Mouse (Mus musculus): ENCODE data around the gene Slc1a5.

Gene Slc1a5

DNA sequence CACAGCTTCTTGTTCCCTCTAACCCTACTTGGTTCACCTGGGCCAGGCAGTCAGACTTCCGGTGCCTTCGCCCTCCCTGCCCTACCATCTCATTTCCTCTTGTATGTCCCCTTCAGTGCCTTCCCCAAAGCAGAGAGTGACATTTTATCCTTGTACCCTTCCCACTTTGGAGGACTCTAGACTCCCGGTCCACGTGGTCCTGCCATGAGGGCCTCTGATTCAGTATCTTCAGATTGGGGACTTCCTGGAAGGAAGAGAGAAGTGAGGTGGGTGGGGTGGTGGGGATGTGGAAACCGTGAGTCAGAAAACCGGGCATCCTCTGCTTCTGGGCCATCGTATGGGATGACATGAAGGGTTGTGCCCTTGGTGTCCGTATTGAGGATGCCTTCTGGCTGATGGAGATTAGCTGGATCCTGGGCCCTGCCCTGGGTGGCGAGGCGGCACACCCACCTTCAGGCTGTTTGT lies 2.1 kb downstream of the Slc1a5 start:
- DNase-seq, result peak; percentile 95

DNA sequence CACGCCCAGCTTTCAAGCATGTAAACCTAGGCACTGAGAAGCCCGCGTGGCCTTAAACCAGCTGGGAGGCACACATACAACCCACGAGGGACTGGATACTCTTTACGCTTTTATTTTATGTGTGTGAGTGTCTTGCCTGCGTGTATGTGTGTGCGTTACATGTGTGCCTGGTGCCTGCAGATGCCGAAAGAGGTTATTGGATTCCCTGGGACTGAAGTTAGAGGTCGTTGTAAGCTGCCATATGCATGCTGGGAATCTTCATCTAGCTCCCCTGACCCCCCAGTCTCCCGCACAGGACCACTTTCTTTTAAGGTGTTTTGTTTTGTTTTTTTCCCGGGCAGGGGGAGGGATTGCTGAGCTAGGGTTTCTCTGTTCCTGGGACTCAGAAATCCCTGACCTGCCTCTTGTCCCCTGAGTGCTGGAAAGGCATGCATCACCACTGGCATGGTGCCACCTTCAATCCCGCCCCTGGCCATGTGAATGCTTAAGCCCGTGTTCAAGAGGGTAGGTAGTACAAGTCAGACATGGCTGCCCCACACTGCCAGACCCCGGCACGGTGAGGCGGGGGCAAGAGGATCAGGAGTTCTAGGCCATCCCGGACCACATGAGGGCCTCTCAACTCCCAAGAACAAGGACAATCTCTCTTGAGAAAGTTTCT lies 2.7 kb downstream of the Slc1a5 start:
- peak; percentile 96 for DNase-seq

- DNase-seq, result peak; percentile 94
Observed at GRCm38 (mm10) chr7:16784498-16784976, 3.4 kb downstream of the Slc1a5 start.

GRCm38 (mm10) chr7:16785541-16786083 lies 4.5 kb downstream of the Slc1a5 start:
- peak; percentile 93 for DNase-seq

- no peak for DNase-seq
Observed at GRCm38 (mm10) chr7:16792316-16792715, 11.2 kb downstream of the Slc1a5 start.

GRCm38 (mm10) chr7:16793010-16793725 lies 12.0 kb downstream of the Slc1a5 start:
- DNase-seq, result no peak

DNA sequence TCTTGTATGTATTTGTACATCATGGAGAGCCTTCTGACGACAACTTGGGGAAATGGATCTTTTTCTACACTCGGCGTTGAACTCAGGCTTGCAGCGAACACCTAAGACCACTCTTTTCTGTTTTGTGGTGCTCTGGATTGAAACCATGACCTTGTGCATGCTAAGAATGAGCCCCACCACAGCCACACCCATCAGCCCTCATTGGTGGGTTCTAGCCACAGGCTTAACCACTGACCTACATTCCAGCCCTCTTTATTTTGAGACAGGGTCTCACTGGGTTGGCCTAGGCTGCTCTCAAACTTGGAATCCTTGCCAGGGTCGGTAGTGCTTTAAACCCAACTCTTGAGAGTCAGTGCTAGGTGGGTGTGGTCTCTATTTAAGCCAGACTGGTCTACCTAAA lies 13.7 kb downstream of the Slc1a5 start:
- DNase-seq, result no peak

GRCm38 (mm10) chr7:16804409-16805028 lies 23.4 kb downstream of the Slc1a5 start:
- no peak for DNase-seq

GRCm38 (mm10) chr7:16807936-16808335 lies 26.8 kb downstream of the Slc1a5 start:
- DNase-seq, result no peak

GRCm38 (mm10) chr7:16808647-16809046 lies 27.5 kb downstream of the Slc1a5 start:
- DNase-seq, result peak; percentile 96

DNA sequence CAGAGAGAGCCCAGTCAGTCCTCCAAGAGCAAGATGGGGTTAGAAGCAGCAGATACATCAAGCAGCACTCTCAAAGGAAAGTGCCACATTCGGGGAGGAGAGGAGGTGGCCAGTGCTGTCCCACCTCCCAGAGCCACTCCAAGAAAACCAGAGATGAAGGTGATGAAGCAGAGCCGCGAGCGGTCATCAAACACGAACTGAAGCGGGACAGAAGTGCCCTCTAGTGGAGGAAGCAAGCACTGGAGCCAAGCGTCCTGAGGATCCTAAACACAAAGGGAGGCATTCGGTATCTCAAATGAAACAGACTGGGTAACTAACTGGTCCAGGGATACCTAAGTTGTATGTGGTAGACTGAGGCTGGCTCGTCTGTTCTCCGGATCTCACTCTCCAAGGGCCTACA lies 28.6 kb downstream of the Slc1a5 start:
- DNase-seq, result peak; percentile 95

GRCm38 (mm10) chr7:16810399-16810919 lies 29.3 kb downstream of the Slc1a5 start:
- DNase-seq, result peak; percentile 91

GRCm38 (mm10) chr7:16810920-16811648 lies 29.9 kb downstream of the Slc1a5 start:
- DNase-seq, result peak; percentile 92

DNA sequence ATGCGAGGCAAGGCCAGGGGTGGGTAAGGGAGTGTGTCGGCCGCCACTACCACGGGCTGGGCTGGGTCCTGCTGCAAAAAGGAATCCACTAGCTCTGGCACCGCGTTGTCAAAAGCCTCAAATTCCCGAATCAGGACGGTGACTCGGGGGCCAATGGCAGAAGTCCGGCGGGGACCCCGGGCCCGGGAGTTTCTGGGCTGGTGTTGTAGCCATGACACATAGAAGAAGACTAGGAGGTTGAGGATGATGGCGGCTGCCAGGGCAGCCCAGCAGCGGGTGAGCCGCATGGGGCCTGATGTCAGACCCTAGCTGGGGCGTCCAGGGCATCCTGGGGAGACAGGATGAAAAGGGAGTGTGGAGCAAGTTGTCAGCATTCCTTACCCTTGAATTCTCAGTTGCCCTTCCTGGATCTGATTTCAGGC lies 30.5 kb downstream of the Slc1a5 start:
- peak; percentile 94 for DNase-seq

- no peak for DNase-seq
Observed at GRCm38 (mm10) chr7:16812505-16812904, 31.4 kb downstream of the Slc1a5 start.

DNA sequence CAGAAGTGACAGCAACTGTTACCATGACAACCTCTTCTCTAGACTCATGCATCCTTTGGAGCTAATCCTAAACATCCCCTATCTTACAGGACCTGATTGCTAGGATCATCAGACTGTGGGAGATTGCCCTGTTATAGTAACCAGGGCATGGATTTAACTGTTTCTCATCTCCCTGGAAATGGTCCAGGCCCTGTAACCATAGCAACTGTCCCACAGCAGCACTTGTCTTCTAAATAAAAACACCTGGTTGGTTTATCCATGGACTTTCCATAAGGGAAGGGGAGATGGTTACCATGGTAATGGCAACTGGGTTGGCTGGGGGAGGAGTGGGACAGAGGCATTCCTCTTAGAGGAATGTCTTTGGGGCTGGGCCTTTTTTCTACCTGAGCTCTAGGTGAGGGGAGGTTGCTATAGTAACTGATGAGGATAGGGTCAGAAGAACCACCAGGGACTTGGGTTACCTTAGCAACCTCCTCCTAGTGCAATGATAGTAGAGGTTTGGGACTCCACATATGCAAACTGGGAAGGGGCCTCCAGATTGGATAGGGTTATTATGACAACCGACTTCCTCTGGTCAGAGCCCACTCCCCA lies 34.3 kb downstream of the Slc1a5 start, which contains the start of gene Strn4:
TSS of gene Strn4 (plus strand) at position 539 of the 591 bp plus-strand sequence.
- no peak for DNase-seq

DNA sequence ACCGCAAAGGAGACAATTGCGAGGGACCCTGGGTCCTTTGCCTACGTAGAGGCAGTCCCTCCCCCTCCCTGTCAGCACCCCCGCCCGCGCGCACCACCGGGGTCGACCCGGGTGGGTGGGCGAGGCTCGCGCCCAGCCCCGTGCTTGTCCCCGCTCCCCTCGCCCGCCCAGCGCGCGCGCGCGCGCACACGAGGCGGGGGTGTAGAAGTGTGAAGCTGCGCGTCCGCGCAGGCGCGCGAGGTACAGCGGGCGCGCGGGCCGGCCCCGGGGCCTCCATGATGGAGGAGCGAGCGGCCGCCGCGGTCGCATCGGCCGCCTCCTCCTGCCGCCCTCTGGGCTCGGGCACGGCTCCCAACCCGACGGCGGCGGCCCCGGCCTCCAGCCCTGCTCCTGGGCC lies 34.9 kb downstream of the Slc1a5 start:
- peak; percentile 99 for DNase-seq

GRCm38 (mm10) chr7:16816475-16817122 lies 35.5 kb downstream of the Slc1a5 start, which contains the start of gene Fkrp:
Fkrp (minus strand) TSS chr7:16816732.
- peak; percentile 96 for DNase-seq

DNA sequence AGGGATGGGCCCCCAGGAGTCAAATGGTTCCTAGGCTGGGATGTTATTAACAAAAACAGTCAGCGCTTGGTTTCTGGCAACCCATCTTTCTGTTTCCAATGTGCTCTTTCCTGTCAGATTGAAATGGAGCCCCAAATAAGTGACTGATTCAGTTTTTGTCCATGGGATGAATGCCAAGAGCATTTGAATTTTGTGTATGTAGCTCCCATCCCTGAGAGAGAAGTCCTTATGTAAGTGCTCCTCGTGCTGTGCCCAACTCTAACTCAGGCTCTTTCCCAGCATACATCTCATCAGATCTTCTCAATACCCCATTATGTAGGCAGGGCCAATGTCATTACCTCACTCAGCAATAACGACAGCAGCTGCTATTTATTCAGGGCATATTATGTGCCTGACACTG lies 36.6 kb downstream of the Slc1a5 start:
- DNase-seq, result no peak

- no peak for DNase-seq
Observed at GRCm38 (mm10) chr7:16819794-16820193, 38.7 kb downstream of the Slc1a5 start.

DNA sequence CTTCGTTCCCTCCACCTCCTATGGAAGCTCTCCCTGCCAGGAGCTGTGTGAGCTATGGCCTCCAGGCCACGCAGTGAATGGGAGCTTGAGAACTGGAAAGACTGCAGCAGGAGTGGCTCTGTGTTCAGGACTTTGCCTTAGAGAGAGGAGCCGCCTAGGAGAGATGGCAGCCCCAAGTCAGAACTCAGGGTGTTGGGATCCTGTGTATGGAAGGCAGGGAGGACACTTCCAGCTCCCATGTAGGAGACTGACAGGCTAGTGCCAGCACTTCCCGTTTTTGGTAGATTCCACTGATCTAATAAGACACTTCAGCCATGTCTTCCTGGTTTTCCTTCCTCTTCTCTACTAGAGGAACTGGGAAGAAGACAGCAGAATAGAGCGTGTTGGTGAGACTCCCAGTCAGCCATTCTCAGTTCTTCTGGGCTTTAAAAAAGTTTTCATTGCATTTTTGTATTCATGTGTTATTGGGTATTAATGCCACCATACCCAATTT lies 39.2 kb downstream of the Slc1a5 start:
- DNase-seq, result peak; percentile 94
